Mouse (Mus musculus) effector memory CD4-positive, alpha-beta T cell, adult 5 months (primary cell): ENCODE measurements around the gene Bag5. TPM values are rescaled to one million over a fixed set of nuclear protein-coding genes. Genes with fewer than 3 reads are reported as not detected.

ENCODE experiments used
- polyA plus RNA-seq: library from polyadenylated mRNA; unstranded; fragments of 100-300 nt; shearing (Covaris generic); gene quantifications from one replicate; pipeline ENCODE4 v1.2.1, GENCODE M21; 2017

Bag5 gene
- 45.8 TPM for polyA plus RNA-seq

GRCm38 (mm10) chr12:111713004-111713651 is at the start of gene Bag5, which contains the start of gene Apopt1:
Bag5 (minus strand) TSS chr12:111713257.
Apopt1 (plus strand) TSS chr12:111713261.

GRCm38 (mm10) chr12:111758381-111759175 is 45.5 kb upstream of the Bag5 start, which contains the start of gene Klc1:
Klc1 (plus strand) TSS chr12:111758849.

GRCm38 (mm10) chr12:111677882-111678669 is 35.0 kb downstream of the Bag5 start, which contains the start of gene Trmt61a:
Trmt61a (plus strand) TSS chr12:111678105.

GRCm38 (mm10) chr12:111672176-111672575 is 40.9 kb downstream of the Bag5 start, which contains the start of gene Ckb:
Ckb (minus strand) TSS chr12:111672338.

Other genes with a start within 250 kb of the Bag5 start
- not detected for gene Gm266, start 227.4 kb downstream of the Bag5 start, polyA plus RNA-seq
- gene Eif5, start 175.2 kb downstream of the Bag5 start, polyA plus RNA-seq: 959 TPM
- gene Mark3, start 138.7 kb downstream of the Bag5 start, polyA plus RNA-seq: 94.7 TPM
- gene Ckb, start 40.9 kb downstream of the Bag5 start, polyA plus RNA-seq: 44.3 TPM
- 12.0 TPM for gene Trmt61a, start 35.2 kb downstream of the Bag5 start, polyA plus RNA-seq
- 31.7 TPM for gene Apopt1, start within 50 bp of the Bag5 start, polyA plus RNA-seq
- gene Klc1, start 45.6 kb upstream of the Bag5 start, polyA plus RNA-seq: 33.2 TPM
- 2.9 TPM for gene Xrcc3, start 100.6 kb upstream of the Bag5 start, polyA plus RNA-seq
- gene Zfyve21, start 100.9 kb upstream of the Bag5 start, polyA plus RNA-seq: 4.8 TPM
- gene Ppp1r13b, start 194.9 kb upstream of the Bag5 start, polyA plus RNA-seq: 46.5 TPM